Mouse (Mus musculus): Measurements from ENCODE around the gene Cxcl14. TPM values are rescaled to one million over a fixed set of nuclear protein-coding genes. Genes with fewer than 3 reads are reported as not detected.

Cxcl14 gene
- polyA plus RNA-seq, 1 experiment from 2014 or later, result 11.2 TPM

DNA sequence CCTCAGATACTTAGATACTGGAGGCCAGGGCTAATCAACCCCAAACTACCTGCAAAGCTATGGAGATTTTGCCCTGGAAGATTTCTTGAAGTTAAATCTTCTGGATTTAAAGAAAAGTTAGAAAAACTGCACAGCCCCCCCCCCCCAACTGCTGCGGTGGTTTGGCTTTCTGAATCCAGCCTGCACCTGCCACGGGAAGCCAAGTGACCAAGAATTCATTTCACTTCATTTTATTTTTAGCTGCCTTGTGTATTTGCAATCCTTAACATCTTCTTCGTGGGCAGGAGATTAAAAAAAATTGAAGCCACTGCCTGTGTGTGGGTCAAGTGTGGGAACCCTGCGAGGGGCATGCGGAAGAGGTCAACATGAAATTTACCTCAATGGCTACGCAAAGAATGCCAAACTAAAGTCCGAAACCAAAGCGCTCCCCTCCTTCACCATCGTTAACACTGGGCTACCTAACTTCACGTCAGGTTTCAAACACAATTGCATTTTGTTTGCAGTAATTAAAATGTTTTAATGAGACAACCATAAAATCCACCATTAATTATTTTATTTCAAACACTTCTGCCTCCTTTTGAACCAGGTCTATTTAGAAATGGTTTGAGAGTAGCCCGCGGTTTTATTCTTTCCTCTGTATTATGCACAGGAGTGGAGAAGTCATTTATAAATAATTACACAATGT lies 38.7 kb downstream of the Cxcl14 start:
- Histone ChIP-seq H3K9ac (replicated peaks; ENCODE audit: low read depth) (no peak overlapping the region), H3K4me1 (ENCODE audit: insufficient read depth, low read depth, low read length) (no peaks in the 10 kb centered on the region), H3K36me3 (ENCODE audit: insufficient read depth, low read length) (no peaks in the 10 kb centered on the region), H3K27me3 (replicated peaks; ENCODE audit: insufficient read depth, low read length) (peaks cover 85% of the 10 kb centered on the region), H3K27ac (ENCODE audit: low read length) (no peak overlapping the region), H3K4me3 (ENCODE audit: low read depth, low read length) (no peak overlapping the region), H3K9me3 (ENCODE audit: low read length) (no peaks in the 10 kb centered on the region), H3K4me2 (replicated peaks; ENCODE audit: low read depth, low read length) (no peak overlapping the region)
- ATAC-seq, result no peak
- TF ChIP-seq EP300 (IDR thresholded peaks at IDR 0.05), result no peak
- TF ChIP-seq CTCF (IDR thresholded peaks at IDR 0.05), result no peak
- WGBS, result 9% methylated on average over 12 of the region's 12 CpGs
- no peak for DNase-seq (ENCODE audit: low spot score)

DNA sequence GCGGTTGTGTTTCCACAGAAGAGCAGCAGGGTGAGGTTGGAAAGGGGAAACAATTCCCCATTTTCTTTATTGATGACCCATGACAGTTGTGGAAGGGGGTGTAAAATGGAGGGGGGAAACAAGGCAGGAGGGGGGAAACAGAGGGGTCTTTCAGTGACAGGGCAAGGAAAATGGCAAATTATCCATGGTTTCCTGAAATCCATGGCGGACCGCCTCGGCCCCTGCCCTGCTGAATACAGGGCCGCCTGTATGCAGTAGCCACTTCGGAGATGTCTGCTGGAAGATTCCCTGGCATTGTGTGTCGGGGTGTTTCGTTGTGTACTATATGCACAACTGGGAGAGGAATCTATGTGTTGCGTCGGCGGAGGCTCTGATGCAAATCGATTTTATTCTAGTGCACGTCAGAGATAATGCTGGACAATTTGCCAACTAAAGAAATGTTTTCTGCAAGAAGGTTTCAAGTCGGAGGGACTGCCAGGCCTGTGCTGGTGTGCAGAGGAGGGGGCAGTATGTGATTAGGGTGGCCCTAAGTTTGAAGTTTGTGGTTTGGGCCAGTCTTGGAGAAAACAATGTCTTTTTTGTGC lies 39.5 kb downstream of the Cxcl14 start:
- ATAC-seq (no peak), DNase-seq (ENCODE audit: low spot score) (no peak)
- 17% methylated on average over 14 of the region's 14 CpGs for WGBS
- no peak overlapping the region for H3K27ac ChIP-seq (ENCODE audit: low read length)
- H3K36me3 ChIP-seq (ENCODE audit: insufficient read depth, low read length), result no peaks in the 10 kb centered on the region
- H3K9ac ChIP-seq (replicated peaks; ENCODE audit: low read depth), result no peak overlapping the region
- H3K27me3 ChIP-seq (replicated peaks; ENCODE audit: insufficient read depth, low read length), result peaks cover 93% of the 10 kb centered on the region
- no peaks in the 10 kb centered on the region for H3K9me3 ChIP-seq (ENCODE audit: low read length)
- TF ChIP-seq CTCF (IDR thresholded peaks at IDR 0.05) (no peak), EP300 (IDR thresholded peaks at IDR 0.05) (no peak)
- H3K4me1 ChIP-seq (ENCODE audit: insufficient read depth, low read depth, low read length), result peaks cover 4% of the 10 kb centered on the region; the same call in 1 of the 2 replicates
- H3K4me2 ChIP-seq (replicated peaks; ENCODE audit: low read depth, low read length), result no peak overlapping the region
- no peak overlapping the region for H3K4me3 ChIP-seq (ENCODE audit: low read depth, low read length)

DNA sequence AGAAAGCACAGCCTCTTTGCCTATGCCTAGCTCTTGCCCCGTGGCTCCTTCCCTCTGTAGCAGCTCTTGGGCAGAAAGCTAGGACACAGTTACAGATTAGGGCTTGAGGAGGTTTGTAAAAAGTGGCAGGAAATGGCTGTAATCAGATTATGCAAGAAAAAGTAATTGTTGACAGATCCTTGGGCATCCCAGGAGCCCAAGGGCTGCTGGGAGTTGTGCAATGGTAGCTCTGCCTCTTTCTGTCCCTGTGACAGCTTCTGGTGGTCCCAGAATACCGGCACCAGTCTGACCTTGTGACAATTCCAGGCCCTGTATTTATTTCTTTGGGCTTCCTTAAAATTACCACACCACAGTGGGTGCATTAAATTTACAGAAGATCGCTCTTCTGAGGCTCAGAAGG lies 43.0 kb downstream of the Cxcl14 start:
- no peak overlapping the region for H3K27ac ChIP-seq (ENCODE audit: low read length)
- peak; percentile 33 for DNase-seq (ENCODE audit: low spot score)
- no peaks in the 10 kb centered on the region for H3K36me3 ChIP-seq (ENCODE audit: insufficient read depth, low read length)
- H3K9ac ChIP-seq (replicated peaks; ENCODE audit: low read depth), result no peak overlapping the region
- TF ChIP-seq EP300 (IDR thresholded peaks at IDR 0.05) (no peak), CTCF (IDR thresholded peaks at IDR 0.05) (no peak)
- H3K27me3 ChIP-seq (replicated peaks; ENCODE audit: insufficient read depth, low read length), result peaks cover 93% of the 10 kb centered on the region
- peaks cover 5% of the 10 kb centered on the region; the same call in 1 of the 2 replicates for H3K4me1 ChIP-seq (ENCODE audit: insufficient read depth, low read depth, low read length)
- no peak overlapping the region for H3K4me3 ChIP-seq (ENCODE audit: low read depth, low read length)
- WGBS, result 17% methylated on average over 3 of the region's 3 CpGs
- H3K4me2 ChIP-seq (replicated peaks; ENCODE audit: low read depth, low read length), result no peak overlapping the region
- no peak for ATAC-seq
- H3K9me3 ChIP-seq (ENCODE audit: low read length), result no peaks in the 10 kb centered on the region

DNA sequence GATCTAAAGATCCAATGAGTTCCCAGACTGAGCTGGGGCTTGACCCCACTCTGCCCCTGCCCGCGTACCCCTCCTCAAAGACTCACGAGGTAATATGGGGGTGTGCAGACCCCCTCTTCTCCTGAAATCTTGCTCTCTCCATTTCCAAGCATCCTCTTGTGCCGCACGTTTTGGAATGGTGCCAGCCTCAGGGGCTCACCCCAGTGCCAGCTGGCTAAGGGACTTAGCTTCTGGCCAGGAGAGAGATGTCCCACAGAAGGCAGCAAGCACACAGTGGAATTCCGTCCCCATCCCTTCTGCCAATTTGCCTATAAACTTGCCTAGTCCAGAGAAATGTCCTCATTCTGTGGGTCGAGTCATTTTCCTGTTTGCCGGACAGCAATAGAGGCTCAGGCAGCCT lies 43.6 kb downstream of the Cxcl14 start:
- no peaks in the 10 kb centered on the region for H3K36me3 ChIP-seq (ENCODE audit: insufficient read depth, low read length)
- 8% methylated on average over 8 of the region's 8 CpGs for WGBS
- TF ChIP-seq EP300 (IDR thresholded peaks at IDR 0.05) (no peak), CTCF (IDR thresholded peaks at IDR 0.05) (no peak)
- no peak overlapping the region for H3K27ac ChIP-seq (ENCODE audit: low read length)
- ATAC-seq (no peak), DNase-seq (ENCODE audit: low spot score) (no peak)
- no peak overlapping the region for H3K9ac ChIP-seq (replicated peaks; ENCODE audit: low read depth)
- no peak overlapping the region for H3K4me2 ChIP-seq (replicated peaks; ENCODE audit: low read depth, low read length)
- no peaks in the 10 kb centered on the region for H3K9me3 ChIP-seq (ENCODE audit: low read length)
- peaks cover 5% of the 10 kb centered on the region; the same call in 1 of the 2 replicates for H3K4me1 ChIP-seq (ENCODE audit: insufficient read depth, low read depth, low read length)
- peaks cover 92% of the 10 kb centered on the region for H3K27me3 ChIP-seq (replicated peaks; ENCODE audit: insufficient read depth, low read length)
- H3K4me3 ChIP-seq (ENCODE audit: low read depth, low read length), result no peak overlapping the region

DNA sequence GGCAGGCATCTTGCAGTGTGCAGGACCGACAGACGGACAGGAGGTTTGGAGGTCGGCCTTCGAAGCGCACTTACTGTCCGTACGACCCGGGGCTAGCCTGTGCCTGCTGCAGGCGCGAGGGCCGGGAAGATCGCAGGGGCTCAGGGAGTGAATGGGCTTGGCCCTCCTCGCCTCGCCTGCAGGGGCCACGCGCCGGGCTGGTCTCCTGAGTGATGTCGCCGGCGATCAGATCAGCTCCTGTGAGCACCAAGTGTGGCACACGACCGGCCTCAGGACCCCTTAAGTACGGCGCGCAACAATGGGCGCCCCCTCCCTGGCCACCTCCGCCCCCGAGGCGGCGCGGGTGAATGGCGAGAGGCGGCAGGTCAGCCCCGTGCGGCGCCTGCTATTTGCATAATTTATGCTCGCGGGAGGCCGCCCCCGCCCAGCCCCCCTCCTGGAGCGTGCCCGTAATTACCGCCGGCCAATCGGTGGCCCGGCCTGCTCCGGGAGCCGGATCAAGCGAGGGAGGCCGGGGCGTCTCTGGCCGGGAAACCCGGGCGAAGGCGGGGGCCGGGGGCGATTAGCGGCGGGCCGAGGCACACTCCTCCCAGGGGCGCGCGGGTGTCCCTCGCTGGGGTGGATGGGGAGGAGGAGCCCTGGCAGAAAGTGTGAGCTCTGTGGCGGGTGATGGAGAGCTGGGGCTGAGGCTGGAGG lies 44.3 kb downstream of the Cxcl14 start, which contains the start of gene Neurog1:
Neurog1 (minus strand) TSS at position 240 of the 696 bp plus-strand sequence.
- ATAC-seq, result peak; percentile 30; the same call in 1 of the 2 replicates

More for the DNA sequence above, 44.3 kb downstream of the Cxcl14 start, which contains the start of gene Neurog1:
- no peak within 1 kb of the TSS for H3K9ac ChIP-seq (replicated peaks; ENCODE audit: low read depth)
- H3K4me2 ChIP-seq (replicated peaks; ENCODE audit: low read depth, low read length), result peak within 1 kb of the TSS; percentile 40
- under 1% methylated on average over 62 of the region's 65 CpGs for WGBS
- H3K9me3 ChIP-seq (ENCODE audit: low read length), result no peaks in the 10 kb centered on the region
- TF ChIP-seq EP300 (IDR thresholded peaks at IDR 0.05) (no peak), CTCF (IDR thresholded peaks at IDR 0.05) (no peak)
- peak within 1 kb of the TSS; percentile 21; the same call in 1 of the 2 replicates for H3K4me3 ChIP-seq (ENCODE audit: low read depth, low read length)
- peaks cover 89% of the 10 kb centered on the region for H3K27me3 ChIP-seq (replicated peaks; ENCODE audit: insufficient read depth, low read length)
- H3K4me1 ChIP-seq (ENCODE audit: insufficient read depth, low read depth, low read length), result peaks cover 5% of the 10 kb centered on the region; the same call in 1 of the 2 replicates
- no peaks in the 10 kb centered on the region for H3K36me3 ChIP-seq (ENCODE audit: insufficient read depth, low read length)
- no peak for DNase-seq (ENCODE audit: low spot score)
- no peak within 1 kb of the TSS for H3K27ac ChIP-seq (ENCODE audit: low read length)

All from lung, postnatal 0 days (tissue).